Mouse (Mus musculus): ENCODE data around the gene Tcf25.
"Not testable (repeated sequence)": the region's sequence is repeated elsewhere in the genome, so short reads cannot be mapped to it uniquely, and the experiment has no call there.

Gene Tcf25

DNA sequence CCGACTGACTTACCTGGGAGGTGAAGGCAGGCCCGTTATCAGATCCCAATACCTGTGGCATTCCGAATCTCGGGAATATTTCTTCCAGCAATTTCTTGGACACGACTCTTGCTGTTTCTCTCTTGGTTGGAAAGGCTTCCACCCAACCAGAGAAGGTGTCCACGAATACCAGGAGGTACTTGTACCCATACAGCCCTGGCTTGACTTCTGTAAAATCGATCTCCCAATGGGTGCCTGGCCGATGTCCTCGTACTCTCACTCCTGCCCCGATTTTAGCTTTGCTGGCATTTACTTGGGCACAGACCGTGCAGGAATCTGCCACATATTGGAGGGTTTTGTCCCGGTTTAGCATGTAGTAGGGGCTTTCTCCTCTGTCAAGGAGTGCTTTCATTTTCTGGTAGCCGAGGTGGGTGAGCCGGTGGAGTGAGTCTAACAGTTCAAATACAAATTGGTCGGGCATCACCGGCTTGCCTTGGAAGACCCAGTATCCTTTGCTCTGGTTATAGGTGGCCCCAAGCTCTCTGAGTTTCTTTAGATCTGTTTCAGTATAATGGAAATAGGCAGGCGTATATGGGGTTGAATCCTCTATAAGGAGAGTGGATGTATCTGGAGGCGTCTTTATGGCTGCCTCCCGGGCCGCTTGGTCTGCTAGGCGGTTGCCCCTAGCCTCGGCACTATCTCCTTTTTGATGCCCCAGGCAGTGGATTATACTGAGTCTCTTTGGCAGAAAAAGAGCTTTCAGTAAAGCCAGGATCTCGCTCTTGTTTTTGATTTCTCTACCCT, 55.6 kb downstream of the Tcf25 start:
- no peak for DNase-seq (ENCODE audit: low spot score in 2 of 2)

DNA sequence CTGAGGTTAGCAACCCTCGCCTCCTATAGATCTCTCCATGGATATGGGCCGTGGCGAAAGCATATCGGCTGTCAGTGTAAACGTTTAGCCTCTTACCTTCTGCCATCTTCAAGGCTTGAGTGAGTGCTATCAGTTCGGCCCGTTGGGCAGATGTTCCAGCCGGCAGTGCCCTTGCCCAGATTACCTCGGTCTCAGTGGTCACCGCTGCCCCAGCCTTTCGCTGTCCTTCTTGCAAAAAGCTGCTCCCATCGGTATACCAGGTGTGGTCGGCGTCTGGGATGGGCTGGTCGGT, 56.1 kb downstream of the Tcf25 start:
- DNase-seq (ENCODE audit: low spot score in 2 of 2) = not testable (repeated sequence)

DNA sequence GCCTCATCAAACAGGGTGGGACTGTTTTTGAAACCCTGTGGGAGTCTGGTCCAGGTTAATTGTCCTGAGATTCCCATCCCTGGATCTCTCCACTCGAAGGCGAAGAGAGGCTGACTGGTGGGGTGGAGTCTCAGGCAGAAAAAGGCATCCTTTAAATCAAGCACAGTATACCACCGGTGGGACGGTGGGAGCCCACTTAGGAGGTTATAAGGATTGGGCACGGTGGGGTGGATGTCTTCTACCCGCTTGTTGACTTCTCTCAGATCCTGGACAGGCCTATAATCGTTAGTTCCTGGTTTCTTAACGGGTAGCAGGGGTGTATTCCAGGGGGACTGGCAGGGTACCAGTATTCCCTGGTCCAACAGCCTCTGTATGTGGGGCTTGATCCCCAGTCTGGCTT, 57.4 kb downstream of the Tcf25 start:
- DNase-seq (ENCODE audit: low spot score in 2 of 2) = not testable (repeated sequence)

DNA sequence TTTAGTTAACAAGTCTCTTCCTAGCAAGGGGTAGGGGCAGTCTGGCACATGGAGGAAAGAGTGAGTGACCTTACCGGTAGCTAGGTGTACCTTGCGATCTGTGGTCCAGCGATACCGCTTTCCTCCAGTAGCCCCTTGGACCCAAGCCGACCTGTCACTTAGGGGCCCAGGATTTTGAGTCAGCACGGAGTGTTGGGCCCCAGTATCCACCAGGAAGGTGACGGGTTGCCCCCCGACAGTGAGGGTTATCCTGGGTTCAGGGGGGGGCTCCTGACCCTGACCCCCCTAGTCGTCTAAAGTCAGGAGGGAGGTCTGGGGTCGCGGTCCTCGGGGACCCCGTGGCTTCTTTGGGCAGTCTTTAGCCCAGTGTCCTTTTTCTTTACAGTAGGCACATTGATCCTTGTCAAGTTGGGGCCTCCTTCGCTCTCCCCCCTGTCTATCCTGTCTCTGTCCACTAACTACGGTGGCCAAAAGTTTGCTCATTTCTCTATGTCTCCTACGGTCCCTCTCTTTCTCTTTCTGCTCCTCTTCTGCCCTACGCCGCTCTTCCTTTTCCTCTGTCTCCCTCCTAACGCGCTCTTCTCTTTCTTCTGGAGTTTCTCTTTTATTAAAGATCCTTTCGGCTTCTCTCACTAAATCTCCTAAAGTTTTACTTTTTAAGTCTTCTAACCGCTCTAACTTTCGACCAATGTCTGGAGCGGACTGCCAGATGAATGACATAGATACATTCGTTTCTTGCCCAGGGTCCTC, 58.2 kb downstream of the Tcf25 start:
- DNase-seq (ENCODE audit: low spot score in 2 of 2) = no peak

DNA sequence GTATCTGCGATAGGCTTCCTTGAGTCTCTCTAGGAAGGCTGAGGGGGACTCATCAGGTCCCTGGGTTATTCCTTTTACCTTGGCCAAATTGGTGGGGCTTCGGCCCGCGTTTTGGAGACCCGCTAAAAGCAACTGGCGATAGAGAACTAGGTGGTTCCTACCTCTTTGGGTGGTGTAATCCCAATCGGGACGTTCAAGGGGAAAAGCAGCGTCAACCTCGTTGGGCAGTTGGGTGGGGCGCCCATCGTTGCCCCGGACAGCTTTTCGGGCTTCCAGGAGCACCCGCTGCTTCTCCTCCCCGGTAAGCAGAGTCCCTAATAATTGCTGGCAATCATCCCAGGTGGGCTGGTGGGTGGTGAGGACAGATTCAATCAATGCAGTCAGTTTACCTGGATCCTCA, 58.8 kb downstream of the Tcf25 start:
- DNase-seq (ENCODE audit: low spot score in 2 of 2) = no peak

DNA sequence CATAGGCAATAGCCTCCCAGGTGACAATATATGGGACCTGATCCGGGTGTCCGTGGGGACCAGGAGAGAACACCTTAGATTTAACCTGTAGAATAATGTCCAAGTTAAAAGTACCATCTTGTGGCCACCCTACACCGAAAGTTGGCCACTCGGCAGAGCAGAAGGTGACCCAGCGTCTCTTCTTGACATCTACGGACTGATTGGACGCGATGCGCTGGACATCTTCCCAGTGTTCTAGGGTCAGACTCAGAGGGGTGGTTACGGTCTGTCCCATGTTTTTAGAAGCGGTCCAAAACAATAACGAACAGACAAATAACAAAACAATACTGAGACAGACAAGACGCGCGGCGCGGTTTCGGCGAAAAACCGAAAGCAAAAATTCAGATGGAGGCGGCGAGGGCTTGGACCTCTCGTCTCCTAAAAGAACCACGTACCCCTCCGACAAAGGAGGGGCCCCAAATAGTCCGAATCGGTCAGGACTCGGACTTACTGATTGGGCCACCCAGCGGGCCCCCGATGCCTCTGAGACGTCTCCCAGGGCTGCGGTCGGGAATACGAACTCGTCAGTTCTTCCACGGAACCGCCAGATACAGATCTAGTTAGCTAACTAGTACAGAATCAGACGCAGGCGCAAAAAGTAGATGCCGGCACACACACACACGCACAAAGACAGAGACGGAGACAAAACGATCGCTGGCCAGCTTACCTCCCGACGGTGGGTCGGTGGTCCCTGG, 59.9 kb downstream of the Tcf25 start:
- DNase-seq (ENCODE audit: low spot score in 2 of 2) = not testable (repeated sequence)

DNA sequence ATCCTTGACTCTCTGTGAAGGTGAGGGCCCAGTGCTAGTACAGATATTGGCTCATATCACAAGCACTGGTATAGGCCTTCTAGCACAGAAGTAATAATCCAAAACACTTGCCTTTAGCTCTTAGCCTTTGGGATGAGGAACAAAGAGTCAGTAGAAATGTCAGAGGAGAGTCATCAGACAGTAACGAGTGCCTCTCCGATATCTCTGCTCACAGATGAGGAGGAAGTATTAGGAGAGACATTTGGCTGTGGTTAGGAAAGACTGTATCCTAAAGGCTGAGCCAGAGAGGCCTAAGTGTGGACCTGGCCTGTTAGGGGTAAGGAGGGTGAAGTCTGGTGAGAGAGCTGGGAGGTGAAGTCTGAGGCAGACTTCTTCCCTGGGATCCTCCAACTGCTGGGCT, 68.2 kb downstream of the Tcf25 start:
- DNase-seq (ENCODE audit: low spot score in 2 of 2) = no peak

DNA sequence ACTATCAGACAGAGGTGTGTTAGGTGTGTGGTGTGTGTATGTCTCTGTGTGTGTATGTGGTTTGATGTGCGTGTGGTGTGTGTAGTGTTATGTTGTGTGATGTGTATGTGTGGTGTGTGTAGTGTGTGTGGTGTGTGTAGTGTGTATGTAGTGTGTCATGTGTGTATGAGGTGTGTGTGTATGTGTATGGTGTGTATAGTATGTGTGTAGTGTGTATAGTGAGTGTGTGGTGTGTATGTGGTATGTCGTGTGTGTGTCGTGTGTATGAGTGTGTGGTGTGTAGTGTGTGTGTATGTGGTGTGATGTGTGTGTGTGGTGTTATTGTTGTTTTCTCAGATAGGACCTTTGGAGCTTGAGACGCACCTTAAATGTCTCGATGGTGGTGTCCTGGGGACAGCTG, 68.8 kb downstream of the Tcf25 start:
- no peak for DNase-seq (ENCODE audit: low spot score in 2 of 2)

DNA sequence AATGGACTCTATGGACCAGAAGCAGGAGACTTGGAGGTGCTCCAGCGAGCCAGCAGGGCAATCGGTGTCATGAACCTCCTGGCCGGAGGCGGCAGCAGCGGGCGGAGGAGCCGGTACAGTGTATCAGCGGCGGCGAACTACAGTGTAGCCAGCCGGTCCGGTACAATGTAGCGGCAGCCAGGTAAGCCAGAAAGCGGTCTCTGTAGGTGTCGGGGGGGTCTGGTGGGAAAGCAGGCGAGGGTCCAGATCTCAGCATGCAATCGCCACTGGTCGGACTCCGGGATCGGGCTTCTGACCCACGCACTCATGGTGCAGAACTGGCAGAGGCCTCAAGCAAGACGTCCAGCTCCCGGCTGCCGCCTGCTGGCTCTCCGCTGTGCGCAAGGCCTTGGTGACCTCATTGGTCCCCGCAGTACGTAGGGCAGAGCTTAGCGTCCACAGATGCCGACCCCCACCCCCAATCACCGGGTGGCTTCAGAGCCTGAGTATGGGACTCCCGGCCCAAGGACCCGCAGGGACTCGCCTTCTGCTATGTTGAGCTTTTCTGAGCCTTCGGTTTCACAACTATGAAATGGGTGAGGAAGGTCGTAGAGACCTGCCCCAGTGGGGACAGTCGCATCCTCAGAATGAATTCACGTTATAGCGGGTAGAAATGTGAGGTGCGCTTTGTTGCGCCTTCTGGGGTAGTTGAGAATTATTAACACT, 69.5 kb downstream of the Tcf25 start:
- DNase-seq (ENCODE audit: low spot score in 2 of 2) = peak; percentile 92

DNA sequence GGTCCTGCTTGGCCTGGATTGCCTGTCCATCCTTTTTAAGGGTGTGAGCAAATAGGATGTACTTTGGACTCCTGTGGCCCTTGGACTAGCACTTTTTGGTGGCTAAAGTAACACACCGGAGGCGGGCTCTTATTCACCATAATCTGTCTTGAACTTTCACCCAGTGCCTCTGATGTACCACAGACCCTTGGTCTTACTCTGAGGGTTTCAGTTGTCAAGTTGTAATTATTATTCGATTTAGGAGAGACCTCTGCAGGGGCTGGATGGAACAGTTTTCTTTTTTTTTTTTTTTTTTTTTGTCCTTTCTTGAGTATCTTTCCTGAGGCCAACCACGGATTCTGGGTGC, 70.0 kb downstream of the Tcf25 start:
- no peak for DNase-seq (ENCODE audit: low spot score in 2 of 2)

DNA sequence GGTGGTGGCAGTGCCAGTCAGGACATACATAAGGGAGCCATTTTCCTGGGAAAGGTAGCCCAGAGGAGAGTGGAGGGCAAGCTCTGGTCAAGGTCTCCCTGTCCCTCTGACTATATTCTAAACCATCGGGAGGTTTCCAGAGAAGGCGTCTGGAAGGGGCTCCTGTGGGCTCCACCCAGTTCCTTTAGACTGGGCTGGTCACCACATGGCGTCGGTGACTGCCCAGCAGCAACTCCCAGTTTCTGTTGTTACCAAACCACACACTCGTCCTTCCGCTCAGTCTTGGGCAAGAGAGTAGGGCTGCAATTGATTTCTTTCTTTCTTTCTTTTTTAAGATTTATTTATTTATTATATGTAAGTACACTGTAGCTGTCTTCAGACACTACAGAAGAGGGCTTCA, 70.6 kb downstream of the Tcf25 start:
- DNase-seq (ENCODE audit: low spot score in 2 of 2) = no peak

DNA sequence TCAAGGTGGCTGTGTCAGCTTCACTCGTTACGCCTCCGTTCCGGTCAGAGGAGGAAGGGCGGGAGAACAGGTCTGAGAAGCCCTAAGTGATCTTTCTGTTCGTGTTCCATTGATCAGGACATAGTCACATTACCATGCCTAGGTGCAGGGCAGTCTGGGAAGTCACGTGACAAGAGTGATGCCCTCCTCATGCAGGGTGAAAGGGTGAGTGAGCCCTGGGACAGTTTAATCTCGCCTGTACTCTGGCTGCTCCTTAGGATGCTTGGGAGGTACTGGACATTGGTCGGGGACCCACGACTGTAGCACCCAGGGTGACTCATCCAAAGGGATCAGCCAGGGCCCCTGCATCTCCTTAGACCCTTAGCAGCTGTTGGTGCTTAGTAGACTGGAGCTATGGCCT, 72.4 kb downstream of the Tcf25 start:
- DNase-seq (ENCODE audit: low spot score in 2 of 2) = no peak

DNA sequence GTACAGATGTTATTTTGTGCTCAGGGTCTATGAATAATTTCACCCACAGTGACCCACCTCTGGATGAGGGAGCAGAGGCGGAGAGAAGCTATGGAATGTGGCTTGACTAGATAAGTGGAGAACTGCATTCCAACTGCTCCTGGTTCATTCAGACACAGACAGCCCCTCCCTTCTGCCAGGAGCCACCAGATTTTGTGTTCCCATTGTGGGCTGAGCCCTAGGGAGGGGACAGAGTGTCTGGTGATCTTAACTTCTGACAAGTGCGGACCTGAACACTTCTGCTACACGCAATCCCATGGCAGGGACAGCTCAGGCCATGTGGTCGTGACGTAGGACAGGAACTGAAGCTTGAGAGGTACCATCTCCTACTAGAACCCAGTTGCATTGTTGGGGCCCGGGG, 73.2 kb downstream of the Tcf25 start:
- DNase-seq (ENCODE audit: low spot score in 2 of 2) = no peak

DNA sequence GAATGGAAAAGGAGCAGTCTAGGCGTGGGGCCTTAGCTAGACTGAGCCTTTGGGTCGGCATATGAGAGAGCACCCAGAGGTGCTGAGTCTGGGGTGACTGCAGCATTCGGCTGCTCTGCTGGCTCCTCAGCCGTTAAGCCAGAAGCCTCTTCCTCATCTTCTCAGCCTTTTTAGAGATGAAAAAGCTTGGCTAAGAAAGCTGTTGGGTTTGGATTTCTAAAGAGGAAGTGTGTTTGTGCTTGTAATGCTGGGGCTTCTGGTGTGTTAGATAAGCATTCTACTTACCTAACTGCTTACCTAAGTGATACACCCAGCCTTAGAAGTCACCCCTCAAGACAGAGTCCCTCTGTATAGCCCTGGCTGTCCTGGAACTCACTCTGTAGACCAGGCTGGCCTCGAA, 77.2 kb downstream of the Tcf25 start:
- no peak for DNase-seq (ENCODE audit: low spot score in 2 of 2)

DNA sequence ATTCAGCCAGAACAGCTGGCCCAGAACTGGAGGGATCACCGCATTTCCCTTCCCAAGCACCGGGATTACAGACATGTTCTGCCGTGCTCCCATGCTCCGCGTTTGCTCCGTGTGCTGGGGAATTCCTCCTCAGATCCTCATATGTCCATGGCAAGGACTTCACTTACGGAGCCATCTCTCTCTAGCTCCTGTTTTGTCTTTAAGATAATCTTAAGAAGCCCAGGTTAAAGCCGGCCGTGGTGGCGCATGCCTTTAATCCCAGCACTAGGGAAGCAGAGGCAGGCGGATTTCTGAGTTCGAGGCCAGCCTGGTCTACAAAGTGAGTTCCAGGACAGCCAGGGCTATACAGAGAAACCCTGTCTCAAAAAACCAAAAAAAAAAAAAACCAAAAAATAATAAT, 78.2 kb downstream of the Tcf25 start:
- not testable (repeated sequence) for DNase-seq (ENCODE audit: low spot score in 2 of 2)

DNA sequence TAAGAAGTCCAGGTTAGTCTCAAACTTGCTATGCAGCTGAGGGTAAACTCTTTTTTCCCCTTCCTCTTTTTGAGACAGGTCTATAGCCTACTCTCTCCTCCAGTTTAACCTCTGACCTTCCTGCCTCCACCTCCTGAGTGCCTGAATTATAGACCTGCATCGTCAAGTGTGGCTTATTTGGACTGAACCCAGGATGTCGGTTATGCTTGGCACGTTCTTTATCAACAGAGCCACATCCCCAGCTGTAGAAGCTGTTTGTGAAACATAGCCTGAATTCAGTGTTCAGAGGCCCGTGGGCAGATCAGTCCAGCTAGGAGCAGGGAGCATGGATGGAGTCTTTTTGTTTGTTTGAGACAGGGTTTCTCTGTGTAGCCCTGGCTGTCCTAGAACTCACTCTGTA, 78.6 kb downstream of the Tcf25 start:
- DNase-seq (ENCODE audit: low spot score in 2 of 2) = no peak

DNA sequence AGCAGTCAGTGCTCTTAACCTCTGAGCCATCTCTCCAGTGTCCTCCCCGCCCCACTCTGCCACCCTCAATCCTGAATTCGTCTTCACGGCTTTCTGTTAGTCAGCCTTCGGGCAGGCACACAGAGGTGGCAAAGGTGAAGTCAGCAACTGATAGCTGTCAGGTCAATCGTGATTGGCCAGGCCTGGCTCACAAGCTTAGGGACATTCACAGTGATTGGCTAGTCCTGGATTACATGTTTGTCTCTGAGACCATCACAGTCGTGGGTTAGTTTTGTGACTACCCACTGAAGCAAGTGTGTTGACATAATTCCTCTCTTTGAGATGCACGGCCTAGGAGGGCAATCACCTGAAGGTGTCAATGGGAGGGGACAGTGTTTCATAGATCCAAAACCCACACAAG, 79.7 kb downstream of the Tcf25 start:
- no peak for DNase-seq (ENCODE audit: low spot score in 2 of 2)

All from urinary bladder, postnatal 36 days (tissue).